Mouse (Mus musculus): Measurements from ENCODE around the gene Erich3.

Erich3 gene

DNA sequence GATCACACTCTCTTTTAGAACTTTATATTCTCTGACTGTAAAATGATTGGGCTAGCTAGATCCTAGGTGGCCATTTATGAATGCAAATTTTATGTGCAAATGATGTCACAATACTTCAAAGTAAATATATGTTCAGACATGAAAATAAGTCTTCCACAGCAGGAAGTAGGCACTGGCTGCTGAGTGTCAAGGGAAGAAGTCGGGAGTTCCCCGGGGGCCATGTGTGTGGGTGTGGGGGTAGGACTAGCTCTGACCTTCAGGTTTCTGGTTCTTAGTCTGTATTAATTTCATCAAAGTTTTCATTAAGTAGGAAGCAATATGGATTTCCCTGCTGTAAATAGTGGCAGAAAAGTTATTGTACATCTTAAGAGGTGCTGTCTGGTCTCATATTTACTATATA is 20.0 kb downstream of the Erich3 start:
- DNase-seq, result no peak

GRCm38 (mm10) chr3:154690260-154690659 is 26.6 kb downstream of the Erich3 start:
- no peak for DNase-seq

GRCm38 (mm10) chr3:154691897-154692571 is 28.4 kb downstream of the Erich3 start:
- no peak for DNase-seq

DNA sequence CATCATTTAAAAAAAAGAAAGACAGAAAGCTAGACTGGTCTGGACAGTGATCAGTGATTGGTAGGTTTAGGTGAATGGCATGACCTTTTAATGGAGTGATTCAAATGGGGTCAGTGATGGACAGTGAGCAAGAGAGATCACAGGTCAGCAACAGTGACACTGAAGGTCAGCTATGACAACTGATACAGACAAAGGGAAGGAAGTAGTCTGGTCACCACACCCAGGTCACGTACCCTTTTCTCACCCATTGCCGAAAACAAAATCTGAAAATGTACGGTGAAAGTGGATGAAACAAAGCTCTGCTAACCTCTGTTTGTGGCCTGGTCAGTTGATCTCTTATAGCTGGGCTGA is 28.9 kb downstream of the Erich3 start:
- DNase-seq, result no peak

- no peak for DNase-seq
These were observed 30.2 kb downstream of the Erich3 start for GRCm38 (mm10) chr3:154693902-154694301.

DNA sequence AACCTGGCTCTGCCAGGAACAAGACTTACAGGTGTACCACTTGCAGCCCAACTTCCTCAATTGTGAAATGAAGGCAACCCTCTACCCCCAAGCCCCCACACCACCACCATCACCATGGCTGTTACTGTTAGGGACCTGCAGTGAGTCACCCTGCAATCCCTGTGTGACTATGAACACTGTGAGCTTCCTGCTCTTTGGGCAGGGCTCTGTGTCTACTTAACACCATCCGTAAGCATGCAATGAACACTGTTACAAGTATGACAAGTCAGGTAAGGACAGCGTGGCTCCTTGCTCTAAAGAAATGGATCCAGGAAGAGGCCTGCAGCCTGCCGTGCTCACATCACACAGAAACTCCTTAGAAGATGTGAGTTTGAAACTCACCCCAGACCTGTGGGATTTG is 33.0 kb downstream of the Erich3 start:
- no peak for DNase-seq

DNA sequence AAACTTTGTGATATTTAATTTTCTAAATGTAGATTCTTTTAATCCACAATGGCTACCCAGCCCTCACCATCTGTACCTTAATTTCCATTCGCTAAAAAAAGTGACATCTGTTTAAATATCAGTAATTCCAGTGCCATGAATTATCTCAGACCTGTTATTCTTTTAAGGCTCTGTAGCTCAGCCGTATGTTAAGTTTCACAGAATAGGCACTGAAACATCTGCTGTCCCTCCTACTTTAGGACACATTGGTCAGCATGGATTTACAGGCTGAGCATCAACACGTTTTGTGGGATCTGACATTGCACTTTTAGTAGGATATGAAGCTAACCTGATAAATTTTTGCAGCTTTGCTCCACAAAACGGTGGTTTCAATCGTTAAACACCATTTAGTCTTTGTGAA is 35.2 kb downstream of the Erich3 start:
- no peak for DNase-seq

DNA sequence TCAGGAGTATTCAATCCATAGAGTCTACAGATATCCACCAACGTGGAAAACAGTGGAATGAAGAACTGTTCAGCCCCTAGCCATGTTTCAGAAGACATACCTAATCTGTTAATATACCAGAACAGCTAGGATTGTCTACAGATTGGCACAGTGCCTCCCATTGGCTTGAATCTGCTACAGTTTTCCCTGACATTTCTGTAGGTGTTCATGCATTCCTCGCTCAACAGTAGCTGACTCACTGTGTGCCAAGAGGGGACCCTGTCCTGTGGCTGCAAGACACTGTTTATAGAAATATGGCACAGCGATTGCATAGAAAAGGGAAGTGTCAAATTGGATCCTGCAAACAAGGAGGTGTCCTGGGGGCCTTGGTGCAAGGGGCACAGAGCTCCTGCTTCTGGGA is 36.6 kb downstream of the Erich3 start:
- no peak for DNase-seq

- no peak for DNase-seq
These were observed 37.1 kb downstream of the Erich3 start for GRCm38 (mm10) chr3:154700735-154701134.

DNA sequence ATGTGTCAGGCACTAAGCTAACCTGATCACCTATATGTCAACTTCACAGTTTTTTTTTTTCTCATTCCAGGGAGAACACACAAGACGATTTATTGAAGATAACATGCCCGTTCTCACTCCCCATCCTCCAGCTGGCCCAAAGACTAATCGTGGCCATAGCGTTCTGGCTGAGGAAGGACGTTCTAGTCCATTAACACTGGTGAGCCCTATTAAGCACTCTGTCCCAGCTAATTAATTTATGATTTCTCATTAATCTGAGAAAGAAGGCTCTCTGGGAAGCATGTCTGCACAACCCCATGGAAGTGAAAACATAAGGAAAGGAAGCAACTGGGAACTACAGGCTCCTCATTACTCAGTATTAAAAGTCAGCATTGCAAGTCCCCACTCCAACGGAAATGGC is 41.1 kb downstream of the Erich3 start:
- DNase-seq, result no peak

DNA sequence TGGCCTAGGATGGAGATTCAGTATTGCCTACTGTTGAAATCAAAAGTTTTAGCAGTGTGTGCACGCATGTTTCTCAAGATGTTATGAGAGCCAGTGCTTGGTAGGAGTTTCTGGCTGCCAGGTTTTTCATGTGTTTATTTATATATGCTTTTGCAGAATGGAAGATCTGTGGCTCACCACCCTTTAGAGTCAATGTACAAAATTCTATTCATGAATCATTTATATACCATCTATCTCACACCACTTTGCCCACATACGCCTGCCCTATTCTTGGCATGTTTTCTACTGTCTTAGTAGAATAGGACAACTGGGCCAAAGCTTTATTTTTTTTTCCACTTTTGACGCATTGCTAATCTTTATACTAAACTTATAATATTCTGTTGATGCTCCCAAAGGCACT is 44.5 kb downstream of the Erich3 start:
- no peak for DNase-seq

- DNase-seq, result no peak
These were observed 59.5 kb downstream of the Erich3 start for GRCm38 (mm10) chr3:154723198-154723597.

- DNase-seq, result no peak
These were observed 67.8 kb downstream of the Erich3 start for GRCm38 (mm10) chr3:154731431-154731830.

GRCm38 (mm10) chr3:154741496-154741895 is 77.8 kb downstream of the Erich3 start:
- DNase-seq, result no peak

GRCm38 (mm10) chr3:154742927-154743326 is 79.3 kb downstream of the Erich3 start:
- no peak for DNase-seq

DNA sequence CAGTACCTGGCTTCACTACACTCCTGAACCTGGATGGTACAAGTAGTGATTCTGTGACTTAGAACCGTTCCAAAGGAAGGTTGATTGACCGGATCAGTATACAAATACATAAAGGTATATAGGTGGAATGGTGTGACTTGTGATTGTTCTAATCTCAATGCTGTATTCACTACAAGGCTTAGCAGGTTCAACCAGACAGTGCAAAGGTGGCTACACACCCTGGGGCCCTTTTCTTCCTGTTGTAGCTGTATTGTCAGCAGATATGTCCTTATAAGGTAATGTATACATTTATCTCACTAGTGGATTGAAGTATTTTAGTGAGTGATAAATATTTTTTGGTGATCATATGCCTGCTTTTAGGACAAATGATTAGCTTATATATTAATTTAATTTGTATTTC is 80.7 kb downstream of the Erich3 start:
- DNase-seq, result no peak

DNA sequence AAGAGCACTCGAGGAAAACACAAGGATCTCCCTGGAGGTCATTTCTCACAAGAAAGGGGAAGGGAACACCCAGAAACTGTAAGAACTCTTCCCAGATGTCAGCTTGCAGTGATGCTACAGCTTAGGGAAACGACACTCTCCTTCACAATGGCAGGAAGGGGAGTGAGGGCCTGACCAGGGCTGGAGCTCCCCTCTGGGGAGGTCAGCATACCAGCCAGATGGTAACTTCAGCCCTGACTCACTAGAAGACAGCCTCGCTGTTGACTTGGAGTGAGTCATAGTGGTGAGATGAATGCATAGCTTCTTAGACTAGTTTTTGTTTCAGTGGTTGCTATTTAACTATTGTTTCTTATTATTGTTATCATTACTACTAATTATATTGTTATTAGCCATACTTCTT is 90.8 kb downstream of the Erich3 start:
- DNase-seq, result no peak

DNA sequence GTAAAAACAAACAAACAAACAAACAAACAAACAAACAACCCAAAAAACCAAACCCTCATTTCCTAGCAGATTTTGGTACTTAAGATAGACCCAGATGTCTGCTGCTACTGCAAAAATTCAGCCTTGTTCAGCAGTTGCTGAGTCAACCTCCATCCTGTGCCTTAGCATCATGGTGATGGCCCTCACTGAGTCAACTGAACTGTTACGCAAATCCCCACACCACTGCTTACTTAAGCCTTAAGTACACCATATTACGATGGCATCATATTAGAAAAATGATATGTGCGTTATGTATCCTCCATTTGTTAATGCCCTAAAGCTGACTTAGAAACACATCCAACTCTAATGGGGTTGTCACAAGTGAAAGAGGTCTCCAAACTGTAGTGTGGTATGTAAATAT is 91.6 kb downstream of the Erich3 start:
- no peak for DNase-seq

DNA sequence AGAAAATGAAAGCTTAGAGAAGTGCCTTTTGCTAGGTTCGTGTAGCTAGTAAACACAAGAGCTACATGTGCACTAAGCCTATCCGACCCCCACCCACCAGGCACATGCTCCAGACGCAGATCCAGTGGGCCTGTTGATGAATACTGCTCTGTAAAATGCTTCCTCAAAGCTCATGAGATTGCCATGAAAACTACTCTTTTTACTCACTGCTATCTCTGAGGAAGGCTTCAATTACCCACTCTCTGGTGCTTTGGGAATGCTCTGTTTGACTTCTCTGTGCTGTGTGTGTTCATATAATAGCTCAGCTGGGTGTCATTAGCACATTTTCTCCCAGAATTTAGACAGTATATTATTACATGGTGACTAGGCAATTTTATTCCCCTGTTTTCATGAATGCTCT is 94.4 kb downstream of the Erich3 start:
- DNase-seq, result no peak

GRCm38 (mm10) chr3:154761108-154761507 is 97.4 kb downstream of the Erich3 start:
- DNase-seq, result no peak

DNA sequence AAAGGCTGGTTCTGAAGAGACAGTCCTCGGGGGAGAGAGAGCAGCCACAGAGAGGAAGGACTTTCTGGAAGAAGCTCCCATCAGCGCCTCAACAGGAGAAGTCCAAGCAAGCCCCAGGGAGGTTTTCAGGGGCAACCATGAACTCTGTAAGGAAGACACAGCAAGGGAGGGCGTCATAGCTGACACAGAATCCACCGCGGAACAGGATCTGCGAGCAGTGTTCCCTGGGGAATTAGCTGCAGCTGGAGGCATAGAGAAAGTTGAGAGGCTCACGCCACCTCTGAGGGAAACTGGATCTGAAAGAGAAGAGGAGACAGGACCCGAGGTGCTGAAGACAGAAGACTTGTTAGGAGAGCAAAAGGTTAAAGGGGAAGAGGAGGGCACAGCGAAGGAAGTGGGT is 99.7 kb downstream of the Erich3 start:
- no peak for DNase-seq

- no peak for DNase-seq
These were observed 100.5 kb downstream of the Erich3 start for GRCm38 (mm10) chr3:154764115-154764514.

DNA sequence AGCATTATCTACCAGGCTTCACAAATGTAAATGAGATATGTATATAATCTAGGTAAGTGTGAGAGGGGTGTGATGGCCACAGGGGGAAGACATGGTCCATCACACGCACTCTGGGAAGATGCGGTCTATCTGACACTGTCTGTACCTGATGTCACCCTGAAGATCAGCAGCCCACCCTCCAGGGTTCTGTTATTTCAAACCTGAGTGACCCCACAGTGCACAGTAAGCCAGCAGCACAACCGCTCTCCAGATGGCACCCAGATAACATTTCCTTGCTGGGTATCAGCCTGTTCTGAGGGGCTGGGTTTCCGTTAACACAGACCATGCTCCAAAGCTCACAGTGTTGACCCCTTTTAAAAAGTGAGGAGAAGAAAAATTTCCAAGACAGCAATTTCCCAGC is 102.7 kb downstream of the Erich3 start:
- no peak for DNase-seq

- no peak for DNase-seq
These were observed 108.0 kb downstream of the Erich3 start for GRCm38 (mm10) chr3:154771651-154772050.

DNA sequence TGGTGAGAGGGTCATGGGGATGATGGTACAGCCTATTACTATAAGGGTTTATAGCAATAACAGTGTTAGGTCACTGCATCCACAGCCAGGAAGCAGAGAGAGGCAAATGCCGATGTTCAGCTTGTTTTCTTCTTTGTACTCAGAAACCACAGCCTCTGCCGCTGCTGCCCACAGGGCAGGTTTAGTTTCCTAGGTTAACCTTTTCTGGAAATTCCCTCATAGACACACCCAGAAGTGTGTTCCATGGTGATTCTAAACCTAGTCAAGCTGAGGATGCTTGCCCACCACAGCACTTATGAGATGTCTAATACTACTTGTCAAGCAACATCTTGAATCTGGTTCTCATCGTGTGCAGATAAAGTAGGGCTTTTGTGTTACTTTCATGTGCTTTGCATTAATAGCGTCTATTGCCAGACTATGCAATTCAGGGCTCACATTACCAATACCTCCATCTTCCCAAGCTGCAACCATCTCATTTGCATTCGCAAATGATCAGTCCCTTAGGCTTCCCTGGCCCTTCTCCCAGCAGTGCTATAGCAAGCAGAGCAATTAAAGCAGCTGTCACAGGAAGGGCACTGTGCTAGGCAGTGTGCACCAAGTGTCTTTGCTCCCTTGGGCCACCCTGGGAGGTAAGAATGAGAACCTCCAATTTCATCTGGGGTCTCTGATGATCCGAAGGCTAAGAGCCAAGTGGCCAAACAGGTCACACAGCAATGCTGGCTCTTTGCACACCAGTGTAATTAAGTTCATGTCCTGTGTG is 115.4 kb downstream of the Erich3 start:
- no peak for DNase-seq
